Mouse (Mus musculus) telencephalon, adult 2 months (tissue): Measurements from ENCODE around the gene Pms2.

Experiments
- DNase-seq: peaks from one replicate; pipeline ENCODE4 v3.0.0-alpha.2; 2011; ENCODE audit warnings: low read depth, low spot score

The Pms2 gene

GRCm38 (mm10) chr5:143909417-143910400 is at the start of gene Pms2, which contains the start of gene Aimp2:
TSS of gene Pms2 (plus strand) at chr5:143909964.
TSS of gene Aimp2 (minus strand) at chr5:143909847.
- DNase-seq = peak; percentile 99

GRCm38 (mm10) chr5:143871547-143872169 is 38.1 kb upstream of the Pms2 start:
- no peak for DNase-seq

- DNase-seq = no peak
These were observed 35.2 kb upstream of the Pms2 start for GRCm38 (mm10) chr5:143874571-143874970.

GRCm38 (mm10) chr5:143885274-143885673 is 24.5 kb upstream of the Pms2 start:
- no peak for DNase-seq

DNA sequence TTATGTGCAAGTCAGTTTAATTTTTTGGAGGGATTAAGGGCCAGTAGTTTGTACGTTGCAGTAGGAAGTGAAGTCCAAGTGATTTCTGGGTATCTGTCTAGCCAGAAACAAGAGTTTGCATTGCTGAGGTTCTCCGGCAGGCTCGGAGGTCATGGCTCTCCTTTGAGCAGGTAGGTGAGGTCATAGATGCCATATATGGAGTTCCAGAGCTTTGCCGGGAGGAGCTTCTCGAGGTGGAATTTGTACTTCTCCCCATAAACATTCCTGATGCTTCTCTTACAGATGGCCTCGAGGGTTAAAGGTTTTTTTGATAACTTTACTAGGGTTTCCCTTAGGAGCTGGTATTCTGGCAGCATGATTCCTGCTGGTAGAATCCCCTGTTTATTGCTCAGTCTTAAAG is 19.0 kb upstream of the Pms2 start:
- DNase-seq = no peak

GRCm38 (mm10) chr5:143892255-143892886 is 17.4 kb upstream of the Pms2 start:
- DNase-seq = no peak

GRCm38 (mm10) chr5:143893396-143893795 is 16.4 kb upstream of the Pms2 start:
- DNase-seq = no peak

GRCm38 (mm10) chr5:143897635-143898330 is 12.0 kb upstream of the Pms2 start, which contains the start of gene Ankrd61:
TSS of gene Ankrd61 (minus strand) at chr5:143897685.
- DNase-seq = no peak

DNA sequence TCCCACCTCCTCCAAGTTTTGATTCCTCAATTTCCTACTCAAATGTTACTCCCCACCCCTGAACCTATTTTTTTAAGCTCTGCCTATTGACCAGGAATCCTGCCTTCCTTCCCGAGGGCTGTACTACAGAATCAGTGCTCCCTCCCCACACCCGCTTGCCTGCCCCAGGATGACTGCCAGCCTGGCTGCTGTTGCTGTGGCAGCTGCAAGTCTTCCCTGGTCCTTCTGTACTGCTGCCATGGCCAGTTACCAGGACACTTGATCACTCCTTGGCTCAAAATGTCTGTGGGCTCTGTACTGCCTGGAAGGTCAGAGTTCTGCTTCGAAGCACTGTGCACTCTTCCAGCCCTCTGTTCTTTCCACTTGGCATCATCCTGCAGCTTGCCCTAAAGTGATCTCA is 7.7 kb upstream of the Pms2 start:
- no peak for DNase-seq

GRCm38 (mm10) chr5:143903813-143904212 is 6.0 kb upstream of the Pms2 start:
- no peak for DNase-seq

DNA sequence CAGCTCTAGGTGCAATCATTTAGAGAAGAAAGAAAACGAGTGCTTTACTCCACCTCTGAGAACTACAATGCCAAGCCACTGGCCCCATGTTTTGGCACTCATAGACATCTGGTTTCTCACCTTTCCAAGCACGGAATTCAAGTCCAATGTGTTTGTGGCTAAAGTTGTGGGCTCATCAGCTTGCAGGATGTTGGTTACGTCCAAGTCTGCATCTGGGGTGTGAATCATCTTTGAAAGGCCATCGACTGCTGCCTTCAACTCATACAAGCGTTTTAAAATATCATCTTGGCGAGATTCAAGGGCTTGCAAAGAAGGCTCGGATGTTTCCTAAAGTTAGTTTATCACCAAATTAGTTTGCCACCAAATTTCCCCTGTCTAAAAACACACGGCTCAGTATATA is 3.3 kb upstream of the Pms2 start:
- no peak for DNase-seq

- DNase-seq = no peak
These were observed 838 bp upstream of the Pms2 start for GRCm38 (mm10) chr5:143908926-143909325.

GRCm38 (mm10) chr5:143916221-143916620 is 6.5 kb downstream of the Pms2 start:
- DNase-seq = no peak

- no peak for DNase-seq
These were observed 7.7 kb downstream of the Pms2 start for GRCm38 (mm10) chr5:143917418-143917817.

DNA sequence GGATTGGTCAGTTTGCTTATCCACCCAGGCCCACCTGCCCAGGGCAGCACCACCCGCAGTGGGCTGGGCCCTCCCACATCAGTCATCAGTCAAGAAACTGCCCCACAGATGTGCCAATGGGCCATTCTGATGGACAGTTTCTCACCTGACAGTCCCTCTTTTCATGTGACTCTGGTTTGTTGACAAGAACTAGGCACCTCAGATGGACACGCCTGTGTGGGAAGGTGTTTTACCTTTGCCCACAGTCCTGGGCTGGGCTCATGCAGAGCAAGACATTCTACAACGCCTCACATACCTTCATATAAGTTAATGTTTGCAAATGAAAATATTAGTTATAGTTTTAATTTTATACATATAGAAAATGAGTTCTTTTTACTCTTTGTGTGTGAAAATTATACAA is 8.4 kb downstream of the Pms2 start:
- no peak for DNase-seq

GRCm38 (mm10) chr5:143924781-143925452 is 15.2 kb downstream of the Pms2 start:
- no peak for DNase-seq

DNA sequence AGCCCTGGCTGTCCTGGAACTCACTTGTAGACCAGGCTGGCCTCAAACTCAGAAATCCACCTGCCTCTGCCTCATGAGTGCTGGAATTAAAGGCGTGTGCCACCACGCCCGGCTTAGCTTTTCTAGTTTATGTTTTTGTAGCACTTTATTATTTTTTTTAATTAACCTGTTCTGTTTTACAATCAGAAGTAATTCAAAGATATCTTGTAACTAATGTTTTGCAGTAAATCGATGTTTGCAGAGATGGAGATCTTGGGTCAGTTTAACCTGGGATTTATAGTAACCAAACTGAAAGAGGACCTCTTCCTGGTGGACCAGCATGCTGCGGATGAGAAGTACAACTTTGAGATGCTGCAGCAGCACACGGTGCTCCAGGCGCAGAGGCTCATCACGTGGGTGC is 18.1 kb downstream of the Pms2 start, which contains the start of gene Gm42421:
Gene Gm42421, plus strand, starts transcription at position 301 of the 400 bp plus-strand sequence.
- DNase-seq = no peak

- no peak for DNase-seq
These were observed 19.5 kb downstream of the Pms2 start for GRCm38 (mm10) chr5:143929291-143929690.

GRCm38 (mm10) chr5:143930656-143931055 is 20.9 kb downstream of the Pms2 start:
- no peak for DNase-seq

- DNase-seq = no peak
These were observed 22.3 kb downstream of the Pms2 start for GRCm38 (mm10) chr5:143931863-143932580.
